Mouse (Mus musculus) heart, adult 2 months (tissue): ENCODE data around the gene Cchcr1.

Experiments used
- CTCF ChIP-seq: fragments of 200-600 bp; IDR thresholded peaks from 2 replicates; pipeline ENCODE4 v1.8.1; 2022; ENCODE audit warnings: antibody characterized with exemption, mild to moderate bottlenecking, moderate library complexity
- EP300 ChIP-seq: fragments of 200-500 bp; IDR thresholded peaks from 2 replicates; pipeline ENCODE4 v1.6.1; 2011; ENCODE audit warnings: low read depth, low read length, control low read depth; ENCODE audit not compliant: insufficient read depth
- POLR2A ChIP-seq: fragments of 200-500 bp; IDR thresholded peaks from 2 replicates; pipeline ENCODE4 v1.6.1; 2011; ENCODE audit warnings: mild to moderate bottlenecking, low read depth, low read length, control low read depth; ENCODE audit not compliant: insufficient read depth

GRCm38 (mm10) chr17:35484066-35484465 lies 32.8 kb upstream of the Cchcr1 start:
- TF ChIP-seq CTCF (peak; percentile 99), POLR2A (no peak), EP300 (peak; percentile 69; the same call in 1 of the 2 replicates)
